Mouse (Mus musculus): ENCODE data around the gene Tcf21.

Gene Tcf21

GRCm38 (mm10) chr10:22815461-22816236, 4.3 kb downstream of the Tcf21 start:
- DNase-seq (ENCODE audit: low read depth) = peak; percentile 7

DNA sequence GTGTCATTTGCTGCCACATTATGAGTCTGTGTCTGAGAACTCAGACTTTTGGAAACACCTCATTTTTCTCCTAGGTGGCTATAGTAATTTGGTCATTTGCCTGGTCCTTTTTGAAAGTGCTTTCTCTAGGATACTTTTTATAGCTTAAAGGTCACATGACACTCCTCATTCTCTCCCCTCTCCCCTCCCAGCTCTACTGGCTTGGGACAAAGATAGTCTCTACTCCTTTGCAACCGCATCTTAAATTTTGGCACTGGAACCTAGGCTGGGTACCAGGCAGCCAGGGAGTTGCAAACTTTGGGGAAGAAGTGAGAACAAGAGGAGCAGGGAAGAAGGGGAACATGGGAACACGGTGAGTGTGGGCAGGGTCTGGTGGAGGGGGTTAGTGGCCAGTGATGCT, 5.2 kb downstream of the Tcf21 start:
- no peak for DNase-seq (ENCODE audit: low read depth)

DNA sequence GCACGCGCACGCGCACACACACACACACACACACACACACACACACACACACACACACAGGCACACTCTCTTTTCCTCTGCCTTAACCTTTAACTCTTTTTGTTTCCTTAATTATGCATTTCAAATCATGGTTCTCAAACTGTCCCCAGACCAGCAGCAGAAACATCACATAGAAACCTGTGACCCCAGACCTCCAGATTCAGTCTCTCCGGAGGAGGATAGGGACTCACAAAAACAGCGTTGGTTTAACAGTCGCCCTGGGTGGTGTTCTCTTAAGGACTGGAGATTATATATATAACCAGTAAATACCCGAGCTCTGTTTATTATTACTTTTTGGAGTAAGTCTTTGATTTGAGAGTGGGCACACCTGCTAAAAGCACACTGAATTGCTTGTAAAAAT, 5.7 kb downstream of the Tcf21 start:
- no peak for DNase-seq (ENCODE audit: low read depth)

DNA sequence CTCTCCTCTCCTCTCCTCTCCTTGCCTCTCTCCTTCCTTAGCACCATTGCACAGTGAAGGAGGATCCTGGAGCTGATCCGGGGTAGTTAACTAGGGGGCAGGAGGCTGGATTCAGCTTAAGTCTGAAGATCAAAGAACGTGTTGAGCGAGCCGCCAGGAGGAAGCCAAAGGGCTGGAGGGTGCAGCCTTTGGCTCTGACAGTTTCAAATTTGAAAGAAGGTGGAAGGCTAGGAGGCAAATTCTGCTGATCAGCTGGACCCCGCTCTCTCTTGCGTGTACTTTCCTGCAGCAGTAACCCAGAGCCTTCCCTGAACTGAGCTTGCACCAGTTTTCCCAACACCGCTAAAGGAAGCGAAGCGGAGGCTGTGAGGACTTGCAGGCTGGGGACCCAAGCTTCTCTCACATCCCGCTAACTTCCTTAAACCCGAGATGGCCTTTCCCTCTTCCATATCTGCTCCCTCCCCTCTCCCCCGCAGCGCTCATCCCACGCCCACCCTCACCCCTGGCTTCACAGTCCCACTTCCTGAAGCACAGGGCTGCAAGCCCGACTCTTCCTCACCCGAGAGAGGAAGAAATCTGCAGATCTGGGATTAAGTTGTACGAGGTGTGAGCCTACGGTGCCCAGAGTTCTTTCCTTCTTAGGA, 6.5 kb downstream of the Tcf21 start:
- DNase-seq (ENCODE audit: low read depth) = no peak

GRCm38 (mm10) chr10:22811921-22812320, 8.1 kb downstream of the Tcf21 start:
- DNase-seq (ENCODE audit: low read depth) = no peak

GRCm38 (mm10) chr10:22782684-22783083, 37.3 kb downstream of the Tcf21 start:
- peak; percentile 39 for DNase-seq (ENCODE audit: low read depth)

DNA sequence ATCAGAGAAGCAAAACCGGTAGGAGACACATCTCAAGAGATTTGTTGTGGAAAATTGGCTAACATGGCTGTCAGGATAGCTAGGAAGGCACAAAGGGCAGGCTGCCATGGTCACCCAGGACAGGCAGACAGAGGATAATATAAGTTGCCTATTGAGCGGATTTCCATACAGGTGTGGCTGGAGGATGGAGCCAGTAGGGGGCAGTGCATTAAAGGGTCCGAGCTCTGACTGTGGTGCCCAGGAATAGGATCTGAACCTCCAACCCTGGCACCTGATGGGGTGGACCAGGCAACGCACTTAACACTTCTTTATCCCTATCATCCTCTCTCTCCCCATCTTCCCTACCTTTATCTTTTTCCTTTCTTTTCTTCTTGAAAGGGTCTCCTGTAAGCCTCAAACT, 38.5 kb downstream of the Tcf21 start:
- peak; percentile 9 for DNase-seq (ENCODE audit: low read depth)

- peak; percentile 59 for DNase-seq (ENCODE audit: low read depth)
Measured at GRCm38 (mm10) chr10:22777939-22778338, 42.0 kb downstream of the Tcf21 start.

- DNase-seq (ENCODE audit: low read depth) = peak; percentile 58
Measured at GRCm38 (mm10) chr10:22776007-22776698, 43.8 kb downstream of the Tcf21 start.

GRCm38 (mm10) chr10:22775456-22775855, 44.5 kb downstream of the Tcf21 start:
- DNase-seq (ENCODE audit: low read depth) = no peak

GRCm38 (mm10) chr10:22774626-22775025, 45.3 kb downstream of the Tcf21 start:
- no peak for DNase-seq (ENCODE audit: low read depth)
